Mouse (Mus musculus) liver, embryonic 14.5 days (tissue): ENCODE measurements around the gene Tfpi2. TPM values are rescaled to one million over a fixed set of nuclear protein-coding genes. Genes with fewer than 3 reads are reported as not detected.

Source experiments
- ATAC-seq: fragments of 200-750 bp; cut with Nextera tagmentation; 2 replicates; pipeline ENCODE4 v1.8.0; 2017; ENCODE audit warnings: moderate number of reproducible peaks, mild to moderate bottlenecking, moderate library complexity; ENCODE audit not compliant: insufficient read depth
- DNase-seq, 3 experiments: peaks; one replicate each; pipeline ENCODE4 v3.0.0-alpha.2; 2012 to 2013; ENCODE audit warnings: low read depth in 3 of 3, low spot score in 3 of 3
- H3K27ac ChIP-seq: fragments of 300-500 bp; sonication (generic); 2 replicates; pipeline ENCODE4 v1.5.1; 2014; ENCODE audit warnings: moderate library complexity, mild to moderate bottlenecking, control low read depth, inconsistent platforms
- H3K27me3 ChIP-seq: fragments of 300-500 bp; sonication (generic); 2 replicates; pipeline ENCODE4 v1.6.1; 2014; ENCODE audit warnings: mild to moderate bottlenecking, low read length, moderate library complexity; ENCODE audit not compliant: control insufficient read depth, insufficient read depth
- H3K36me3 ChIP-seq: fragments of 300-500 bp; sonication (generic); replicated peaks from 2 replicates; pipeline ENCODE4 v1.6.1; 2014; ENCODE audit warnings: low read depth; ENCODE audit not compliant: control insufficient read depth, insufficient read depth
- H3K4me1 ChIP-seq, 2 experiments: fragments of 200-500 bp in 1 of 2; fragments of 300-500 bp in 1 of 2; sonication (generic) in 1 of 2; replicated peaks; 2 replicates each; pipeline ENCODE4 v1.6.1; 2012 to 2014; ENCODE audit warnings: antibody characterized with exemption in 1 of 2, inconsistent platforms in 1 of 2, low read length in 1 of 2; ENCODE audit not compliant: control insufficient read depth in 2 of 2, insufficient read depth in 2 of 2
- H3K4me2 ChIP-seq: fragments of 300-500 bp; sonication (generic); 2 replicates; pipeline ENCODE4 v1.6.1; 2014; ENCODE audit warnings: low read depth, mild to moderate bottlenecking, control low read depth, moderate library complexity
- H3K4me3 ChIP-seq, 2 experiments: fragments of 200-500 bp in 1 of 2; fragments of 300-500 bp in 1 of 2; sonication (generic) in 1 of 2; 2 replicates each; pipeline ENCODE4 v1.5.1; 2012 to 2014; ENCODE audit warnings: low read depth in 2 of 2, low read length in 2 of 2, mild to moderate bottlenecking in 2 of 2, control low read depth in 1 of 2, inconsistent platforms in 1 of 2, moderate library complexity in 1 of 2; ENCODE audit not compliant: insufficient read depth in 1 of 2
- H3K9ac ChIP-seq: fragments of 300-500 bp; sonication (generic); replicated peaks from 2 replicates; pipeline ENCODE4 v1.6.1; 2014; ENCODE audit warnings: mild to moderate bottlenecking, control low read depth, moderate library complexity
- H3K9me3 ChIP-seq: fragments of 300-500 bp; sonication (generic); 2 replicates; pipeline ENCODE4 v1.6.1; 2016; ENCODE audit warnings: low read length, mixed read lengths; ENCODE audit not compliant: control insufficient read depth
- CTCF ChIP-seq: IDR thresholded peaks from 2 replicates; pipeline ENCODE4 v1.5.1; 2016; ENCODE audit warnings: antibody characterized with exemption, low read depth, control low read depth
- EP300 ChIP-seq: IDR thresholded peaks from 2 replicates; pipeline ENCODE4 v1.6.1; 2016; ENCODE audit warnings: antibody characterized with exemption, low read depth
- WGBS: fragments of 180-500 bp; shearing (Covaris S2); extraction: QIAGEN DNeasy Blood & Tissue Kit; methylation state at CpG from one replicate; pipeline ENCODE4 v1.1.7; 2014; ENCODE audit not compliant: insufficient replicate concordance; 5-methylcytosine and 5-hydroxymethylcytosine counted together
- polyA plus RNA-seq, 2 experiments: library from polyadenylated mRNA; depleted of rRNA in 1 of 2; stranded (reverse) in 1 of 2; unstranded in 1 of 2; fragments of >200 nt; fragmentation: Nextera tagmentation in 1 of 2; extraction: Ambion mirVana in 1 of 2; gene quantifications; 2 replicates each; pipeline versions ENCODE4 v1.2.1 to v1.2.3; 2012 to 2014

The Tfpi2 gene
- polyA plus RNA-seq, 2 experiments = 19.3 to 19.9 TPM

- Histone ChIP-seq H3K27ac (no peak overlapping the region), H3K4me3 (no peak overlapping the region), H3K4me2 (no peak overlapping the region), H3K9ac (no peak overlapping the region), H3K9me3 (no peaks in the 10 kb centered on the region), H3K36me3 (no peaks in the 10 kb centered on the region), H3K27me3 (no peaks in the 10 kb centered on the region), H3K4me1 (no peaks in the 10 kb centered on the region)
- WGBS = 56% methylated on average over 2 of the region's 2 CpGs
- ATAC-seq (no peak), DNase-seq (no peak)
- TF ChIP-seq CTCF = no peak
- TF ChIP-seq EP300 = no peak
Measured at GRCm38 (mm10) chr6:4008501-4009040, 19.9 kb upstream of the Tfpi2 start.

GRCm38 (mm10) chr6:4004808-4005207 lies 16.1 kb upstream of the Tfpi2 start:
- no peak for ATAC-seq

GRCm38 (mm10) chr6:4003890-4004306 lies 15.2 kb upstream of the Tfpi2 start, which contains the start of gene Gng11:
TSS of gene Gng11 (plus strand) at chr6:4003904.
- Histone ChIP-seq H3K4me2 (peak within 1 kb of the TSS; percentile 54), H3K4me1 (peaks cover 0 to 5% of the 10 kb centered on the region in 2 experiments; a peak in 1 of 4 replicates), H3K9me3 (no peaks in the 10 kb centered on the region), H3K36me3 (no peaks in the 10 kb centered on the region), H3K27me3 (no peaks in the 10 kb centered on the region), H3K27ac (no peak within 1 kb of the TSS), H3K4me3 (peak within 1 kb of the TSS; percentile 52 to 53), H3K9ac (peak within 1 kb of the TSS; percentile 28)
- 2% methylated on average over 18 of the region's 19 CpGs for WGBS
- ATAC-seq (peak; percentile 72), DNase-seq (no peak)
- TF ChIP-seq CTCF = no peak; the same call in 1 of the 2 replicates
- no peak for TF ChIP-seq EP300

More at GRCm38 (mm10) chr6:4004808-4005207, 16.1 kb upstream of the Tfpi2 start:
- H3K9ac ChIP-seq = no peak overlapping the region
- TF ChIP-seq CTCF = no peak
- TF ChIP-seq EP300 = no peak
- H3K9me3 ChIP-seq = no peaks in the 10 kb centered on the region
- peaks cover 0 to 5% of the 10 kb centered on the region in 2 experiments; a peak in 1 of 4 replicates for H3K4me1 ChIP-seq
- H3K4me3 ChIP-seq = peak overlapping the region; percentile 52 to 53; a peak in 3 of 4 replicates
- H3K27ac ChIP-seq = no peak overlapping the region
- H3K27me3 ChIP-seq = no peaks in the 10 kb centered on the region
- WGBS = 43% methylated on average over 2 of the region's 2 CpGs
- no peak for DNase-seq
- peak overlapping the region; percentile 54 for H3K4me2 ChIP-seq
- no peaks in the 10 kb centered on the region for H3K36me3 ChIP-seq

- H3K36me3 ChIP-seq = no peaks in the 10 kb centered on the region
- H3K9ac ChIP-seq = no peak overlapping the region
- H3K4me2 ChIP-seq = peak overlapping the region; percentile 54; the same call in 1 of the 2 replicates
- H3K4me3 ChIP-seq = no peak overlapping the region
- peak; percentile 33; the same call in 1 of the 2 replicates for ATAC-seq
- H3K4me1 ChIP-seq = peaks cover 0 to 5% of the 10 kb centered on the region in 2 experiments; a peak in 1 of 4 replicates
- no peaks in the 10 kb centered on the region for H3K27me3 ChIP-seq
- 17% methylated on average over 4 of the region's 4 CpGs for WGBS
- no peak for TF ChIP-seq CTCF
- no peak for TF ChIP-seq EP300
- no peak for DNase-seq
- H3K9me3 ChIP-seq = no peaks in the 10 kb centered on the region
- H3K27ac ChIP-seq = no peak overlapping the region
Measured at GRCm38 (mm10) chr6:4003445-4003844, 14.7 kb upstream of the Tfpi2 start.

GRCm38 (mm10) chr6:4000716-4001115 lies 12.0 kb upstream of the Tfpi2 start:
- ATAC-seq = no peak
- no peaks in the 10 kb centered on the region for H3K9me3 ChIP-seq
- no peak for TF ChIP-seq EP300
- no peak for TF ChIP-seq CTCF

More at GRCm38 (mm10) chr6:4000716-4001115, 12.0 kb upstream of the Tfpi2 start:
- Histone ChIP-seq H3K4me1 (peaks cover 0 to 5% of the 10 kb centered on the region in 2 experiments; a peak in 1 of 4 replicates), H3K27ac (no peak overlapping the region), H3K27me3 (no peaks in the 10 kb centered on the region), H3K4me3 (no peak overlapping the region), H3K9ac (no peak overlapping the region), H3K36me3 (no peaks in the 10 kb centered on the region), H3K4me2 (no peak overlapping the region)
- 53% methylated on average over 3 of the region's 3 CpGs for whole genome bisulfite sequencing
- DNase-seq = no peak
